Mouse (Mus musculus): ENCODE results near the gene Slc6a16.

The Slc6a16 gene

DNA sequence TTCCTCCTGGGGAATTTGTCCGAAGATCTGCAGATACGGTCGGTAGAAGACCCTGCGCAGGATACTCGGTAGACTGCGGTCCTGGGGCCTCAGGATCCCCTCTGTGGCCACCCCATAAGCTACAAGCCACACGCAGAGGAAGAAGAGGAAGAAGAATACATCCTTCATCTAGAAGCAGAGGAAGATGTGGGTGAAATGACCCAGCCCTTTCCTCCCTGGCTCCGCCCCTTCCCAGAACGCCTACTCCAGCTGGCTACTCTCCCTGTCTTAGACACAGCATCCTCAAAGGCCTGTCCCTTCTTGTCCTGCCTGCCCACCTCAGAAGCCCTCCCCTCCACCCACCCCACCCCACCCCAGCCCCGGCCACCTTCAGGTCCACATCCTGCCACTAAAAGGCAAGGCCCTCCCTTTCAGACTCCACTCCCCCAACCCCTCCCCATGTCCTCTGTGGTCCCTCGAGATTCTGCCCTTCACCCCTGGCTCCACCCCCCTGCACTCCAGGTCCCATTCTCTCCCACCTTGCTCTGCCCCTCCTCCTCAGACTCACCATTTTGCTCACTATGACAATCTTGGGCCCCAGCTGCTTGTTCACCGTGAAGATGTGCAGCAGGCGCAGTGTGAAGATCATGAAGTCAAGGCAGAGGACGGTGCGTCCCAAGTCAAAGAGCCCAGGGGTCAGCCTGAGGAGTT is 67.8 kb downstream of the Slc6a16 start:
- DNase-seq (ENCODE audit: extremely low spot score, low read depth, low spot score): no peak

DNA sequence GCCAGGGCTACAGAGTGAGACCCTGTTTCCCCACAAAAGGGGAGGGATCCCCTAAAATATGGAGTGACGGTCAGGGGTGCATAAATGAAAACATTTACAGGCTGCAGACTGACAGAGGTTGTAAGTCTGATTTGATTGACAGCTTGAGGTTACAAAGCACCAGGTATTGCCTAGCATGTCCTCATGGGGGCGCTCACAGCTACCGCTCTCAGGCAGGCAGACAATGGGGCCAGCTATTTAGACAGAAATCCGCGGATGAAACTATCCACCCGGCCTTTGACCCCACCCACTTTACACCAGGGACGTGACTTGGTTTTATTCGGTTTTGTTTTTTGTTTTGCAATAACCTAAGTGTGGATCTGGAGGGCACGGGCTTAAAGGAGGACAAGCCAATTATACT is 68.6 kb downstream of the Slc6a16 start:
- no peak for DNase-seq (ENCODE audit: extremely low spot score, low read depth, low spot score)

- no peak for DNase-seq (ENCODE audit: extremely low spot score, low read depth, low spot score)
Measured at GRCm38 (mm10) chr7:45312023-45312422, 71.1 kb downstream of the Slc6a16 start.

GRCm38 (mm10) chr7:45312686-45313453 is 72.0 kb downstream of the Slc6a16 start:
- DNase-seq (ENCODE audit: extremely low spot score, low read depth, low spot score): no peak

DNA sequence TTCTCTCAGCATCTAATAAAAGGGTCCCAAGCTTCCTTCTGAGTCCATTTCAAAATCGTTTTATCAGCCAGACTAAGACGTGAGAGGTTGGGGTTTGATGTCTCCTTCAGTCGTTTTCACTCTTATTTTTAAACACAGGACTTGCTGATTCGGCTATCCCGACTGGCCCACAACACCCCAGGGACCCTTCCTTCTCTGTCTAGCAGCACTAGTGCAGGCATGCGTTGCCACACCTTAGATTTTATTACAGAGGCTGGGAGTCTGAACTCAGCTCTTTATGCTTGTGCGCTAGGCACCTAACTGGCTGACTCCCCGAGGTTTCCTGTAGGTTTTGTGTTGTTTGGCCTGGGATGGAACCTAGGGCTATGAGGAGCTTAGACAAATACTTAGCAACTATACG is 72.6 kb downstream of the Slc6a16 start:
- DNase-seq (ENCODE audit: extremely low spot score, low read depth, low spot score): no peak

GRCm38 (mm10) chr7:45315182-45315701 is 74.4 kb downstream of the Slc6a16 start:
- no peak for DNase-seq (ENCODE audit: extremely low spot score, low read depth, low spot score)

DNA sequence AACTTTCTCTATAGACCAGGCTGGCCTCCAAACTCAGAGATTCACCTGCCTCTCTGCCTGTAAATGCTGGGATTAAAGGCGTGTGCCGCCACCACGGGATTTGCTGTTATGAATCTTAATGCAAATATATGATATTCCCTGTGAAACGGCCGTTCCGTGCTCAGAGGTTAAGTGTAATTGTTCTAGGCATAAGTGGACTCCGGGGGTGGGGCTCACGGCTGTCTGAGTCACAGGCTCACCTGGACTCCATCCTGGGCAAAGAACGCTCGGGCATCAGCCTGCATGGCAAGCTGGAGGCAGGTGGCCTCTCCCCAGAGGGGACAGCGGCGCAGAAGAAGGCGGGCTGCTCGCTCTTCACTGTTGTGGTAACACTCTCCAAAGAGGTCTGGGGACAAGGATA is 75.7 kb downstream of the Slc6a16 start:
- no peak for DNase-seq (ENCODE audit: extremely low spot score, low read depth, low spot score)

DNA sequence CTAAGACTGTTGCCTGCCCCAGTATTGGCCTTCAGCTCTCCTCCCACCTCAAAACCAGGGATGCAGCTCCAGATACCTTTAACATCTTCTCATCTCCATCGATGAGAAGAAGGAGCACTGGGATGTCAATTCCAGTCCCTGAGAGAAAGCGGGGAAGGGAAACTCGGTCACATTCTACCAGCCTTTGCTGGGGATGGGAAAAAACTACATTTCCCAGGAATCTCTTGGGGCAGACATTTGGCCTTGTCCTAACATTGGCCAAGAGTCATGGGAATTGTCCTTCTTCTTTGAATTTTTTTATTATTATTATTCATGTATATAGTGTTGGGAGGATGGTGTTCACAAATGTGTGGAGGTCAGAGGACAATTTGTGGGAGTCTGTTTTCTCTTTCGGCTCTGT is 81.4 kb downstream of the Slc6a16 start:
- no peak for DNase-seq (ENCODE audit: extremely low spot score, low read depth, low spot score)
